ENCODE assay signal across 20 mouse cellular contexts in the genomic region with DNA sequence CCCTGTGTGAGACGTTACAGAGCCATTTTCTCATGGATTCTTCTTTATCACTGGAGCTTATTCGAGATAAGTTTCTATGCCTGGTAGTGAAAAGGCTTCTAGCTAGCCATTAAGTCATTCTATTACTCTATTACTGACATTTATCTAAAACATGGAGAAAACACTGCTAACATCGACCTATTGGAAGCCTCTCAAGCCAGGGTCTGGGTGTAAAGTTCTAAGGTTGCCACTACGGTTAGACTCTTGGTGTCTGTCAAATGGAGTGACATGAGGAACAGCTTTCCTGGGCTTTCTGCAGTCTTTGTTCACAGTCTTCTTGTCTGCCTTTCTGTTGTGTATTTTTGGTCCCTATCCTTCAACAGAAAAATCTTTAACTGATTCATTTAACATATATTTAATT. TPM values are rescaled to one million over a fixed set of nuclear protein-coding genes. Genes with fewer than 3 reads are reported as not detected.
"Had no signal": no experiment of that assay in that cellular context is flagged by ENCODE, and none has a peak within 500 bp of the region (broad histone marks: within the 10 kb centered on the region; RNA-seq: fewer than 3 reads in every experiment).

No protein-coding gene starts in this region.

- H3K27ac ChIP-seq: neural tube, embryonic 13.5 days; neural tube, embryonic 15.5 days; stomach, embryonic 15.5 days; stomach, postnatal 0 days had no signal

- DNase-seq: retina, postnatal 1 day; right cerebral cortex, adult 18-20 months; right cerebral cortex, postnatal 14 days; right cerebral cortex, postnatal 25 days; right cerebral cortex, postnatal 4 days; spleen, adult 18-20 months; thymus, adult 18-20 months; thymus, adult 2 months; thymus, postnatal 14 days; thymus, postnatal 25 days; thymus, postnatal 36 days; thymus, postnatal 4 days had no signal

- H3K4me1 ChIP-seq: neural tube, embryonic 13.5 days; neural tube, embryonic 15.5 days; stomach, embryonic 15.5 days had no signal

- H3K9ac ChIP-seq: neural tube, embryonic 13.5 days; neural tube, embryonic 15.5 days; stomach, embryonic 15.5 days had no signal

- H3K4me3 ChIP-seq: neural tube, embryonic 13.5 days; neural tube, embryonic 15.5 days; stomach, embryonic 15.5 days had no signal

- H3K27me3 ChIP-seq: neural tube, embryonic 13.5 days; neural tube, embryonic 15.5 days; stomach, embryonic 15.5 days had no signal

- H3K36me3 ChIP-seq: neural tube, embryonic 13.5 days; neural tube, embryonic 15.5 days; stomach, embryonic 15.5 days had no signal

- H3K9me3 ChIP-seq: neural tube, embryonic 13.5 days; neural tube, embryonic 15.5 days; stomach, embryonic 15.5 days had no signal

- H3K4me2 ChIP-seq: neural tube, embryonic 13.5 days; neural tube, embryonic 15.5 days; stomach, embryonic 15.5 days had no signal

RNA-seq across cellular contexts. Expression of gene Gc, which starts 4.1 kb away (rescaled TPM):
- total RNA-seq: neutrophil, adult 5-6 weeks had no signal
- polyA plus RNA-seq: neural tube, embryonic 15.5 days; small intestine, adult 2 months; testis, adult 2 months; urinary bladder, adult 2 months had no signal
